Mouse (Mus musculus) liver, postnatal 0 days (tissue): ENCODE data around the gene Mdga1.

Experiments
- CTCF ChIP-seq: sonication (generic); IDR thresholded peaks from 2 replicates; pipeline ENCODE4 v1.5.1; 2016; ENCODE audit warnings: antibody characterized with exemption, low read depth
- EP300 ChIP-seq: IDR thresholded peaks from 2 replicates; pipeline ENCODE4 v1.6.1; 2016; ENCODE audit warnings: antibody characterized with exemption, low read depth, mild to moderate bottlenecking

- TF ChIP-seq CTCF (no peak), EP300 (no peak)
These were observed 18.3 kb upstream of the Mdga1 start for GRCm38 (mm10) chr17:29988141-29988540.
